Comparison of ENCODE assay signal across 14 mouse cellular contexts in the genomic region with DNA sequence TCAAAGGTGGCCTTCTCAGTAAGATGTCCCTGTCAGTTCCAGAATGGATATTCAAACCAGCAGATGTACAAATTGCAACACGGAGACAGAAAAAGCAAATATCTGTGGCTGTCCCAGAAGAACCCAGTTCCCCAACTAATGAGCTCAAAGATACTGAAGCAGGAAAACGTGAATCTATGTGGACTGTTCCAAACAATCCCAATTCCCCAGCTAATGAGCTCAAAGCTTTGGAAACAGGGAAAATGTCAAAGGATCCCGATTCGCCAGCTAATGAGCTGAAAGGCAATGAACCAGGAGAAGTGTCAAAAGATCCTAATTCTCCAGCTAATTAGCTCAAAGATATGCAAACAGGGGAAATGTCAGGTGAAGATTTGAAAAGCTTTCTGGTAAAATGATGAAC.
"Had no signal": no experiment of that assay in that cellular context is flagged by ENCODE, and none has a peak within 500 bp of the region (broad histone marks: within the 10 kb centered on the region; RNA-seq: fewer than 3 reads in every experiment).

No protein-coding gene starts in this region.

- H3K4me3 ChIP-seq: kidney, embryonic 15.5 days; limb, embryonic 15.5 days; neural tube, embryonic 13.5 days had no signal

- H3K27me3 ChIP-seq: kidney, embryonic 15.5 days; limb, embryonic 15.5 days; neural tube, embryonic 13.5 days had no signal

- H3K9ac ChIP-seq: kidney, embryonic 15.5 days; limb, embryonic 15.5 days; liver, embryonic 14.5 days; neural tube, embryonic 13.5 days had no signal

- H3K36me3 ChIP-seq: kidney, embryonic 15.5 days; limb, embryonic 15.5 days had no signal

- H3K4me2 ChIP-seq: kidney, embryonic 15.5 days; limb, embryonic 15.5 days; neural tube, embryonic 13.5 days had no signal

- H3K27ac ChIP-seq: kidney, embryonic 15.5 days; limb, embryonic 15.5 days; liver, embryonic 14.5 days; neural tube, embryonic 13.5 days had no signal

- H3K4me1 ChIP-seq: kidney, embryonic 15.5 days; limb, embryonic 15.5 days; neural tube, embryonic 13.5 days had no signal

- DNase-seq: kidney, adult 2 months; kidney, postnatal 14 days; layer of hippocampus, adult 9-11 months; layer of hippocampus, postnatal 36 days; lung, adult 18-20 months; retina, postnatal 1 day; right cerebral cortex, postnatal 4 days; spleen, adult 18-20 months; thymus, adult 18-20 months; thymus, postnatal 14 days had no signal

- H3K9me3 ChIP-seq: kidney, embryonic 15.5 days; limb, embryonic 15.5 days; neural tube, embryonic 13.5 days had no signal
